Mouse (Mus musculus) midbrain, postnatal 0 days (tissue): ENCODE measurements around the gene H2-Q6. TPM values are rescaled to one million over a fixed set of nuclear protein-coding genes. Genes with fewer than 3 reads are reported as not detected.
"Not testable (repeated sequence)": the region's sequence is repeated elsewhere in the genome, so short reads cannot be mapped to it uniquely, and the experiment has no call there.

Experiments
- ATAC-seq: fragments of 200-750 bp; cut with Nextera tagmentation; 2 replicates; pipeline ENCODE4 v1.8.0; 2017; ENCODE audit warnings: moderate number of reproducible peaks, mild to moderate bottlenecking, moderate TSS enrichment, moderate library complexity; ENCODE audit not compliant: low FRiP score
- DNase-seq: peaks from one replicate; pipeline ENCODE4 v3.0.0-alpha.2; 2015; ENCODE audit warnings: low spot score
- H3K27ac ChIP-seq: fragments of 300-500 bp; sonication (generic); 2 replicates; pipeline ENCODE4 v1.5.1; 2014; ENCODE audit warnings: low read depth, mild to moderate bottlenecking, low read length, mixed read lengths
- H3K27me3 ChIP-seq: fragments of 300-500 bp; sonication (generic); 2 replicates; pipeline ENCODE4 v1.6.1; 2014; ENCODE audit warnings: low read length, control low read depth, mixed read lengths; ENCODE audit not compliant: insufficient read depth
- H3K36me3 ChIP-seq: fragments of 300-500 bp; sonication (generic); 2 replicates; pipeline ENCODE4 v1.6.1; 2014; ENCODE audit warnings: low read length, control low read depth, mixed read lengths; ENCODE audit not compliant: insufficient read depth
- H3K4me1 ChIP-seq: fragments of 300-500 bp; sonication (generic); 2 replicates; pipeline ENCODE4 v1.6.1; 2014; ENCODE audit warnings: mild to moderate bottlenecking, control low read depth, antibody characterized with exemption, low read length, mixed read lengths; ENCODE audit not compliant: insufficient read depth
- H3K4me2 ChIP-seq: fragments of 300-500 bp; sonication (generic); 2 replicates; pipeline ENCODE4 v1.6.1; 2014; ENCODE audit warnings: low read depth, mild to moderate bottlenecking, low read length, mixed read lengths; ENCODE audit not compliant: poor library complexity, severe bottlenecking
- H3K4me3 ChIP-seq: fragments of 300-500 bp; sonication (generic); 2 replicates; pipeline ENCODE4 v1.5.1; 2014; ENCODE audit warnings: low read depth, mild to moderate bottlenecking, low read length, moderate library complexity
- H3K9ac ChIP-seq: fragments of 300-500 bp; sonication (generic); replicated peaks from 2 replicates; pipeline ENCODE4 v1.6.1; 2014; ENCODE audit warnings: mild to moderate bottlenecking, low read length, moderate library complexity, mixed read lengths; ENCODE audit not compliant: poor library complexity, severe bottlenecking
- H3K9me3 ChIP-seq: fragments of 300-500 bp; sonication (generic); 2 replicates; pipeline ENCODE4 v1.6.1; 2016; ENCODE audit warnings: low read length, control low read depth
- CTCF ChIP-seq: IDR thresholded peaks from 2 replicates; pipeline ENCODE4 v1.5.1; 2016; ENCODE audit warnings: antibody characterized with exemption, mild to moderate bottlenecking
- WGBS: fragments of 180-500 bp; shearing (Covaris S2); extraction: QIAGEN DNeasy Blood & Tissue Kit; methylation state at CpG from one replicate; pipeline ENCODE4 v1.1.7; 2014; 5-methylcytosine and 5-hydroxymethylcytosine counted together
- polyA plus RNA-seq: library from polyadenylated mRNA; unstranded; fragments of >200 nt; fragmentation: Nextera tagmentation; extraction: Ambion mirVana; gene quantifications from 2 replicates; pipeline ENCODE4 v1.2.1, GENCODE M21; 2015
- total RNA-seq: library from RNA; depleted of rRNA; stranded (reverse); fragments of >200 nt; gene quantifications from 2 replicates; pipeline ENCODE4 v1.2.3, GENCODE M21; 2014

Gene H2-Q6
- total and polyA plus RNA-seq, 2 experiments from 2014 or later = 0.11 to 1.8 TPM

- ATAC-seq = peak; percentile 73
- not testable (repeated sequence) for H3K27ac ChIP-seq, H3K4me2 ChIP-seq, H3K9ac ChIP-seq, H3K4me3 ChIP-seq, H3K27me3 ChIP-seq, H3K36me3 ChIP-seq, H3K4me1 ChIP-seq, DNase-seq, H3K9me3 ChIP-seq
- 45% methylated on average over 3 of the region's 10 CpGs for WGBS
These were observed 9.1 kb upstream of the H2-Q6 start for GRCm38 (mm10) chr17:35415273-35416129.

- DNase-seq (no peak), ATAC-seq (no peak)
- Histone ChIP-seq H3K9ac (no peak overlapping the region), H3K27ac (no peak overlapping the region), H3K36me3 (no peaks in the 10 kb centered on the region), H3K9me3 (no peaks in the 10 kb centered on the region), H3K4me1 (no peaks in the 10 kb centered on the region), H3K4me2 (no peak overlapping the region), H3K27me3 (no peaks in the 10 kb centered on the region), H3K4me3 (no peak overlapping the region)
- no peak for TF ChIP-seq CTCF
- WGBS = 85% methylated on average over 7 of the region's 7 CpGs
These were observed 5.9 kb upstream of the H2-Q6 start for GRCm38 (mm10) chr17:35418772-35419171.

- DNase-seq, H3K9ac ChIP-seq, H3K27ac ChIP-seq, H3K4me3 ChIP-seq, H3K9me3 ChIP-seq, H3K36me3 ChIP-seq, H3K4me2 ChIP-seq, ATAC-seq, H3K27me3 ChIP-seq, H3K4me1 ChIP-seq: not testable (repeated sequence)
- WGBS = 69% methylated on average over 4 of the region's 4 CpGs
These were observed 5.1 kb upstream of the H2-Q6 start for GRCm38 (mm10) chr17:35419564-35419963.

GRCm38 (mm10) chr17:35420206-35420810 is 4.3 kb upstream of the H2-Q6 start:
- H3K4me3 ChIP-seq = not testable (repeated sequence)

GRCm38 (mm10) chr17:35421331-35421730 is 3.3 kb upstream of the H2-Q6 start:
- not testable (repeated sequence) for H3K9me3 ChIP-seq, H3K27ac ChIP-seq, H3K4me1 ChIP-seq, H3K4me2 ChIP-seq, DNase-seq, H3K36me3 ChIP-seq, ATAC-seq, H3K27me3 ChIP-seq, H3K4me3 ChIP-seq, H3K9ac ChIP-seq
- WGBS = 90% methylated on average over 4 of the region's 4 CpGs

More at GRCm38 (mm10) chr17:35420206-35420810, 4.3 kb upstream of the H2-Q6 start:
- not testable (repeated sequence) for H3K36me3 ChIP-seq, H3K9ac ChIP-seq, H3K27me3 ChIP-seq, H3K9me3 ChIP-seq, ATAC-seq, H3K27ac ChIP-seq, H3K4me1 ChIP-seq, H3K4me2 ChIP-seq
- 15% methylated on average over 11 of the region's 11 CpGs for WGBS
- peak; percentile 26 for DNase-seq
- peak; percentile 80 for TF ChIP-seq CTCF

GRCm38 (mm10) chr17:35422360-35422759 is 2.3 kb upstream of the H2-Q6 start:
- H3K4me3 ChIP-seq, H3K9me3 ChIP-seq, H3K4me2 ChIP-seq, ATAC-seq, H3K9ac ChIP-seq, H3K36me3 ChIP-seq, DNase-seq, H3K27me3 ChIP-seq, H3K27ac ChIP-seq, H3K4me1 ChIP-seq: not testable (repeated sequence)
- WGBS = 90% methylated on average over 5 of the region's 5 CpGs

GRCm38 (mm10) chr17:35423131-35423810 is 1.4 kb upstream of the H2-Q6 start:
- H3K4me1 ChIP-seq, ATAC-seq, H3K9me3 ChIP-seq, H3K9ac ChIP-seq, H3K27me3 ChIP-seq, H3K4me2 ChIP-seq, H3K36me3 ChIP-seq, H3K27ac ChIP-seq, DNase-seq, H3K4me3 ChIP-seq: not testable (repeated sequence)
- WGBS = 77% methylated on average over 3 of the region's 3 CpGs

- H3K27me3 ChIP-seq, H3K36me3 ChIP-seq, H3K27ac ChIP-seq, DNase-seq, H3K4me1 ChIP-seq, H3K9me3 ChIP-seq, H3K4me2 ChIP-seq, ATAC-seq, H3K9ac ChIP-seq, H3K4me3 ChIP-seq: not testable (repeated sequence)
- WGBS = 83% methylated on average over 3 of the region's 3 CpGs
These were observed 544 bp upstream of the H2-Q6 start for GRCm38 (mm10) chr17:35424106-35424505.
